ENCODE assay signal across 13 mouse cellular contexts in the genomic region with DNA sequence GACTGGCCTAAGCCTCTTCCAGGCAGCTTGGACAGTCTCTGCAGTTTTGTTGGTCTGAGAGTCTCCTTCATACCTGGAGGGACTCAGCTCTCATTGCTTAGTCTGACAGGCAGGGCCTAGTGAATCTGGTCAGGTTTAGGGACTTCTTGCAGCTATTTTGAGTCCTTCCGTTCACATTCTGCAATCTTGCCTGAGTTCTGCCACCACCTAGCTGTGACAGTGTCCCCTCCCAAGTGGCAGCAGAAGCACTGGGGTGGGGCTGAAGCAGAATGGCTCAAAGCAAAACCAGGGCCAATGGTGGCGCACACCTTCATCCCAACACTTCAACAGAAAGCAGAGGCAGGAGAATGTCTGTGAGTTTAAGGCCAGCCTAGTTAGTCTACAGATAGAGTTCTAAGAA. TPM values are rescaled to one million over a fixed set of nuclear protein-coding genes. Genes with fewer than 3 reads are reported as not detected.
DNase-seq lines count a peak whose midpoint lies in the region; ATAC-seq and TF ChIP-seq lines count a peak whose summit lies in the region.
"Had no signal": no experiment of that assay in that cellular context is flagged by ENCODE, and none has a peak within 500 bp of the region (broad histone marks: within the 10 kb centered on the region; RNA-seq: fewer than 3 reads in every experiment).

No protein-coding gene starts in this region.

- TF ChIP-seq POLR2A in liver, adult 2 months (IDR thresholded peaks at IDR 0.05; ENCODE audit: extremely low read depth, insufficient read depth, low read length): no peak
- no peak for TF ChIP-seq POLR2A in small intestine, adult 2 months (IDR thresholded peaks at IDR 0.05; ENCODE audit: low read depth, low read length)

- 68% methylated on average over 2 of the region's 2 CpGs for WGBS in heart, embryonic 11.5 days (ENCODE audit: insufficient replicate concordance)
- 88% methylated on average over 2 of the region's 2 CpGs for WGBS in midbrain, postnatal 0 days
- WGBS in midbrain, embryonic 14.5 days: 91% methylated on average over 2 of the region's 2 CpGs
- WGBS in liver, adult 2 months: 53% methylated on average over 2 of the region's 2 CpGs
- 74% methylated on average over 2 of the region's 2 CpGs for WGBS in small intestine, adult 2 months
- WGBS in hindbrain, embryonic 13.5 days: 91% methylated on average over 2 of the region's 2 CpGs

- intact Hi-C loops in heart, postnatal 25 days (cut with DNase I): no loop called here

- H3K9ac ChIP-seq in heart, embryonic 11.5 days (ENCODE audit: low read depth, low read length): peak overlapping the region; percentile 46; the same call in 1 of the 2 replicates
- H3K9ac ChIP-seq in midbrain, postnatal 0 days (replicated peaks; ENCODE audit: low read length, poor library complexity, severe bottlenecking): no peak overlapping the region
- H3K9ac ChIP-seq in midbrain, embryonic 14.5 days (replicated peaks; ENCODE audit: low read length): no peak overlapping the region
- no peak overlapping the region for H3K9ac ChIP-seq in liver, adult 2 months (ENCODE audit: low read depth, low read length)
- no peak overlapping the region for H3K9ac ChIP-seq in hindbrain, embryonic 13.5 days

- TF ChIP-seq CTCF in midbrain, postnatal 0 days (IDR thresholded peaks at IDR 0.05): peak; percentile 4; the same call in 1 of the 2 replicates
- peak; percentile 33; the same call in 1 of the 2 replicates for TF ChIP-seq CTCF in liver, adult 2 months (IDR thresholded peaks at IDR 0.05; ENCODE audit: low read depth, low read length)
- TF ChIP-seq CTCF in small intestine, adult 2 months (IDR thresholded peaks at IDR 0.05; ENCODE audit: extremely low read depth, insufficient read length, insufficient replicate concordance, low read depth, low read length): no peak

- no peaks in the 10 kb centered on the region for H3K36me3 ChIP-seq in heart, embryonic 11.5 days (ENCODE audit: control insufficient read depth, insufficient read depth, low read length)
- no peaks in the 10 kb centered on the region for H3K36me3 ChIP-seq in midbrain, postnatal 0 days (ENCODE audit: insufficient read depth, low read length)
- no peaks in the 10 kb centered on the region for H3K36me3 ChIP-seq in midbrain, embryonic 14.5 days (ENCODE audit: control insufficient read depth, insufficient read depth, low read length)
- H3K36me3 ChIP-seq in liver, adult 2 months (ENCODE audit: control insufficient read depth, insufficient read depth, low read length): no peaks in the 10 kb centered on the region
- H3K36me3 ChIP-seq in small intestine, adult 2 months (ENCODE audit: control insufficient read depth, insufficient read depth, low read length): no peaks in the 10 kb centered on the region
- H3K36me3 ChIP-seq in hindbrain, embryonic 13.5 days: no peaks in the 10 kb centered on the region

- peaks cover 24% of the 10 kb centered on the region for H3K4me1 ChIP-seq in heart, embryonic 11.5 days (ENCODE audit: control insufficient read depth, insufficient read depth, low read length)
- H3K4me1 ChIP-seq in midbrain, postnatal 0 days (ENCODE audit: insufficient read depth, low read length): peaks cover 5% of the 10 kb centered on the region; the same call in 1 of the 2 replicates
- peaks cover 18% of the 10 kb centered on the region for H3K4me1 ChIP-seq in midbrain, embryonic 14.5 days (ENCODE audit: control insufficient read depth, insufficient read depth, low read length)
- H3K4me1 ChIP-seq in liver, adult 2 months (ENCODE audit: control insufficient read depth, insufficient read depth, low read length): peaks cover 11% of the 10 kb centered on the region
- H3K4me1 ChIP-seq in small intestine, adult 2 months (ENCODE audit: control insufficient read depth, insufficient read depth, insufficient read length, low read length): peaks cover 3% of the 10 kb centered on the region; the same call in 1 of the 2 replicates
- H3K4me1 ChIP-seq in hindbrain, embryonic 13.5 days (replicated peaks): peaks cover 34% of the 10 kb centered on the region

- DNase-seq in heart, postnatal 25 days (ENCODE audit: low spot score): no peak
- DNase-seq in midbrain, postnatal 0 days (ENCODE audit: low spot score): no peak
- no peak for DNase-seq in midbrain, embryonic 14.5 days
- no peak for DNase-seq in liver, adult 2 months (ENCODE audit: extremely low read depth, low read depth, low spot score)
- DNase-seq in lung, postnatal 25 days (ENCODE audit: low spot score): no peak
- DNase-seq: cerebellum, adult 18-20 months; embryo, embryonic 11 days; kidney, adult 2 months; thymus, adult 18-20 months had no signal

- H3K79me2 ChIP-seq in liver, adult 2 months (ENCODE audit: control insufficient read depth, insufficient read depth, low read length): peaks cover 51% of the 10 kb centered on the region

- no peak for ATAC-seq in heart, embryonic 11.5 days (replicated peaks; ENCODE audit: insufficient number of reproducible peaks, low FRiP score, low TSS enrichment)
- ATAC-seq in midbrain, postnatal 0 days (ENCODE audit: low FRiP score): no peak
- ATAC-seq in midbrain, embryonic 14.5 days (ENCODE audit: low FRiP score, low TSS enrichment): no peak
- ATAC-seq in hindbrain, embryonic 13.5 days (ENCODE audit: low FRiP score): no peak

- no peak overlapping the region for H3K4me3 ChIP-seq in heart, embryonic 11.5 days (ENCODE audit: low read depth, low read length)
- no peak overlapping the region for H3K4me3 ChIP-seq in midbrain, postnatal 0 days (ENCODE audit: low read depth, low read length)
- H3K4me3 ChIP-seq in midbrain, embryonic 14.5 days (replicated peaks; ENCODE audit: low read depth, low read length): no peak overlapping the region
- H3K4me3 ChIP-seq in liver, adult 2 months (ENCODE audit: insufficient read depth, low read depth, low read length): no peak overlapping the region
- no peak overlapping the region for H3K4me3 ChIP-seq in small intestine, adult 2 months (ENCODE audit: low read depth, low read length)
- no peak overlapping the region for H3K4me3 ChIP-seq in hindbrain, embryonic 13.5 days
- H3K4me3 ChIP-seq: left cerebral cortex, adult 2 months had no signal

- no peak overlapping the region for H3K4me2 ChIP-seq in heart, embryonic 11.5 days
- no peak overlapping the region for H3K4me2 ChIP-seq in midbrain, postnatal 0 days (ENCODE audit: low read depth, low read length, poor library complexity, severe bottlenecking)
- no peak overlapping the region for H3K4me2 ChIP-seq in midbrain, embryonic 14.5 days (ENCODE audit: low read length)
- H3K4me2 ChIP-seq in hindbrain, embryonic 13.5 days: no peak overlapping the region

- no peaks in the 10 kb centered on the region for H3K9me3 ChIP-seq in heart, embryonic 11.5 days (replicated peaks; ENCODE audit: control insufficient read depth, low read length)
- H3K9me3 ChIP-seq in midbrain, postnatal 0 days (ENCODE audit: low read length): no peaks in the 10 kb centered on the region
- no peaks in the 10 kb centered on the region for H3K9me3 ChIP-seq in midbrain, embryonic 14.5 days (ENCODE audit: control insufficient read depth, low read length)
- H3K9me3 ChIP-seq in hindbrain, embryonic 13.5 days: no peaks in the 10 kb centered on the region

- H3K27ac ChIP-seq in heart, embryonic 11.5 days (ENCODE audit: low read depth, low read length): peak overlapping the region; percentile 54
- H3K27ac ChIP-seq in midbrain, postnatal 0 days (ENCODE audit: low read depth, low read length): no peak overlapping the region
- no peak overlapping the region for H3K27ac ChIP-seq in midbrain, embryonic 14.5 days (replicated peaks; ENCODE audit: low read depth, low read length)
- H3K27ac ChIP-seq in liver, adult 2 months (replicated peaks; ENCODE audit: insufficient read depth, low read depth, low read length): 0 out of 2 replicates have a peak overlapping the region, but pooled peaks have one; percentile 14
- peak overlapping the region; percentile 28; the same call in 1 of the 2 replicates for H3K27ac ChIP-seq in small intestine, adult 2 months (ENCODE audit: insufficient read depth, low read depth, low read length)
- no peak overlapping the region for H3K27ac ChIP-seq in hindbrain, embryonic 13.5 days
- H3K27ac ChIP-seq: left cerebral cortex, adult 2 months had no signal

- H3K27me3 ChIP-seq in heart, embryonic 11.5 days (ENCODE audit: control insufficient read depth, insufficient read depth, low read length): no peaks in the 10 kb centered on the region
- H3K27me3 ChIP-seq in midbrain, postnatal 0 days (ENCODE audit: insufficient read depth, low read length): no peaks in the 10 kb centered on the region
- H3K27me3 ChIP-seq in midbrain, embryonic 14.5 days (ENCODE audit: control insufficient read depth, insufficient read depth, low read length): no peaks in the 10 kb centered on the region
- H3K27me3 ChIP-seq in liver, adult 2 months (ENCODE audit: control insufficient read depth, insufficient read depth, low read length): no peaks in the 10 kb centered on the region
- H3K27me3 ChIP-seq in small intestine, adult 2 months (ENCODE audit: control insufficient read depth, insufficient read depth, low read length): no peaks in the 10 kb centered on the region
- H3K27me3 ChIP-seq in hindbrain, embryonic 13.5 days: no peaks in the 10 kb centered on the region

RNA-seq across cellular contexts. Expression of gene Grb2, which starts 2.8 kb away (rescaled TPM):
- polyA plus RNA-seq in heart, embryonic 11.5 days (2014; fragmentation: Nextera tagmentation; extraction: Ambion mirVana): 42.7 and 56.3 TPM in 2 replicates
- total RNA-seq in heart, postnatal 25 days (2021): 100 to 1,000 TPM; 107 to 108 TPM
- total RNA-seq in midbrain, postnatal 0 days (2014; rRNA removed): 85.8 and 87.0 TPM in 2 replicates
- 153 and 158 TPM in 2 replicates for polyA plus RNA-seq in midbrain, postnatal 0 days (2015; fragmentation: Nextera tagmentation; extraction: Ambion mirVana)
- polyA plus RNA-seq in midbrain, embryonic 14.5 days (2014; fragmentation: Nextera tagmentation; extraction: Ambion mirVana): 113 and 135 TPM in 2 replicates
- 14.7 and 17.3 TPM in 2 replicates for total RNA-seq in liver, adult 2 months (2014; rRNA removed)
- polyA plus RNA-seq in liver, adult 2 months (2012; rRNA removed): 27.7 and 28.4 TPM in 2 replicates
- 13.0 and 34.8 TPM in 2 replicates for polyA plus RNA-seq in small intestine, adult 2 months (2012; rRNA removed)
- 184 and 196 TPM in 2 replicates for polyA plus RNA-seq in hindbrain, embryonic 13.5 days (2015; fragmentation: Nextera tagmentation; extraction: Ambion mirVana)

RNA-seq across cellular contexts. Expression of gene Tmem94, which starts 59.7 kb away (rescaled TPM):
- polyA plus RNA-seq in heart, embryonic 11.5 days (2014; fragmentation: Nextera tagmentation; extraction: Ambion mirVana): 22.9 and 25.1 TPM in 2 replicates
- total RNA-seq in heart, postnatal 25 days (2021): 100 to 1,000 TPM; 102 to 110 TPM
- 26.5 and 32.7 TPM in 2 replicates for total RNA-seq in midbrain, postnatal 0 days (2014; rRNA removed)
- 14.6 and 15.9 TPM in 2 replicates for polyA plus RNA-seq in midbrain, postnatal 0 days (2015; fragmentation: Nextera tagmentation; extraction: Ambion mirVana)
- 15.2 and 20.9 TPM in 2 replicates for polyA plus RNA-seq in midbrain, embryonic 14.5 days (2014; fragmentation: Nextera tagmentation; extraction: Ambion mirVana)
- 11.0 and 15.0 TPM in 2 replicates for total RNA-seq in liver, adult 2 months (2014; rRNA removed)
- 41.1 and 41.9 TPM in 2 replicates for polyA plus RNA-seq in liver, adult 2 months (2012; rRNA removed)
- polyA plus RNA-seq in small intestine, adult 2 months (2012; rRNA removed): 48.2 and 132 TPM in 2 replicates
- polyA plus RNA-seq in hindbrain, embryonic 13.5 days (2015; fragmentation: Nextera tagmentation; extraction: Ambion mirVana): 30.9 TPM in 2 replicates

Comparison
In these comparisons a context has a peak if more than half of its experiments do, and no peak if none do; other contexts are left out.
1. H3K27ac ChIP-seq: peak in heart, embryonic 11.5 days (single experiment), liver, adult 2 months (single experiment) and small intestine, adult 2 months (single experiment); none in midbrain, postnatal 0 days (single experiment), midbrain, embryonic 14.5 days (single experiment) and hindbrain, embryonic 13.5 days (single experiment).